Comparison of ENCODE assay signal across 7 mouse cellular contexts in genomic region chr6:28423767-28424695, GRCm38 (mm10). TPM values are rescaled to one million over a fixed set of nuclear protein-coding genes. Genes with fewer than 3 reads are reported as not detected.
A peak's percentile ranks its signal among the peaks of the same experiment; 100 is the strongest.
DNase-seq lines count a peak whose midpoint lies in the region; ATAC-seq lines count a peak whose summit lies in the region.

No protein-coding gene starts in this region.

- peak overlapping the region; percentile 93 for H3K9ac ChIP-seq in intestine, embryonic 14.5 days (ENCODE audit: low read length)
- H3K9ac ChIP-seq in limb, embryonic 11.5 days (ENCODE audit: low read length), result peak overlapping the region; percentile 88
- peak overlapping the region; percentile 95 for H3K9ac ChIP-seq in midbrain, embryonic 11.5 days (ENCODE audit: low read length)

- H3K4me2 ChIP-seq in intestine, embryonic 14.5 days (ENCODE audit: low read length), result peak overlapping the region; percentile 62
- peak overlapping the region; percentile 56 for H3K4me2 ChIP-seq in limb, embryonic 11.5 days (ENCODE audit: low read depth, severe bottlenecking)
- H3K4me2 ChIP-seq in midbrain, embryonic 11.5 days, result peak overlapping the region; percentile 73

- H3K36me3 ChIP-seq in intestine, embryonic 14.5 days (ENCODE audit: control insufficient read depth, insufficient read depth, low read length), result peaks cover 19% of the 10 kb centered on the region
- H3K36me3 ChIP-seq in limb, embryonic 11.5 days (ENCODE audit: control insufficient read depth, insufficient read depth, low read length), result no peaks in the 10 kb centered on the region
- peaks cover 3% of the 10 kb centered on the region; the same call in 1 of the 2 replicates for H3K36me3 ChIP-seq in midbrain, embryonic 11.5 days (ENCODE audit: control insufficient read depth, insufficient read depth, low read length)

- peak overlapping the region; percentile 97 for H3K4me3 ChIP-seq in intestine, embryonic 14.5 days (ENCODE audit: low read depth, low read length)
- H3K4me3 ChIP-seq in limb, embryonic 11.5 days (ENCODE audit: low read depth, low read length), result peak overlapping the region; percentile 96
- peak overlapping the region; percentile 92 for H3K4me3 ChIP-seq in midbrain, embryonic 11.5 days (ENCODE audit: low read depth, low read length)

- H3K4me1 ChIP-seq in intestine, embryonic 14.5 days (replicated peaks; ENCODE audit: control insufficient read depth, insufficient read depth, low read length), result peaks cover 30% of the 10 kb centered on the region
- peaks cover 9% of the 10 kb centered on the region for H3K4me1 ChIP-seq in limb, embryonic 11.5 days (ENCODE audit: control insufficient read depth, insufficient read depth, low read length)
- H3K4me1 ChIP-seq in midbrain, embryonic 11.5 days (ENCODE audit: control insufficient read depth, insufficient read depth, low read length), result peaks cover 27% of the 10 kb centered on the region

- peak; percentile 45 for ATAC-seq in intestine, embryonic 14.5 days (replicated peaks; ENCODE audit: low FRiP score, low TSS enrichment, low read depth)
- ATAC-seq in limb, embryonic 11.5 days (ENCODE audit: insufficient number of reproducible peaks, low FRiP score, low TSS enrichment, low read depth), result peak; percentile 33
- peak; percentile 67 for ATAC-seq in midbrain, embryonic 11.5 days (ENCODE audit: low FRiP score)

- WGBS in intestine, embryonic 14.5 days, result 8% methylated on average over 44 of the region's 46 CpGs
- WGBS in limb, embryonic 11.5 days, result 10% methylated on average over 43 of the region's 46 CpGs
- 11% methylated on average over 39 of the region's 46 CpGs for WGBS in midbrain, embryonic 11.5 days

- DNase-seq in adipocyte (ENCODE audit: low spot score), result peak; percentile 57
- peak; percentile 69 to 75 for DNase-seq in cerebellum, postnatal 14 days
- peak; percentile 45 to 57 for DNase-seq in frontal cortex, postnatal 36 days (ENCODE audit: low spot score in 2 of 2)
- peak; percentile 83 for DNase-seq in intestine, embryonic 14.5 days (ENCODE audit: low spot score)
- DNase-seq in limb, embryonic 11.5 days (ENCODE audit: low spot score), result peak; percentile 58
- peak; percentile 95 for DNase-seq in midbrain, embryonic 11.5 days (ENCODE audit: low spot score, missing footprints)
- peak; percentile 61 for DNase-seq in spleen, adult 12 weeks (ENCODE audit: low spot score)

- peak overlapping the region; percentile 81 for H3K27ac ChIP-seq in intestine, embryonic 14.5 days (ENCODE audit: low read depth)
- H3K27ac ChIP-seq in limb, embryonic 11.5 days (replicated peaks; ENCODE audit: low read depth, low read length), result peak overlapping the region; percentile 55; the same call in 1 of the 2 replicates
- H3K27ac ChIP-seq in midbrain, embryonic 11.5 days (ENCODE audit: low read depth, low read length), result peak overlapping the region; percentile 57

- no peaks in the 10 kb centered on the region for H3K27me3 ChIP-seq in intestine, embryonic 14.5 days (replicated peaks; ENCODE audit: control insufficient read depth, insufficient read depth, low read length)
- H3K27me3 ChIP-seq in limb, embryonic 11.5 days (ENCODE audit: control insufficient read depth, insufficient read depth, low read length), result no peaks in the 10 kb centered on the region
- H3K27me3 ChIP-seq in midbrain, embryonic 11.5 days (ENCODE audit: control insufficient read depth, insufficient read depth, low read length), result no peaks in the 10 kb centered on the region

- H3K9me3 ChIP-seq in intestine, embryonic 14.5 days (ENCODE audit: control insufficient read depth, low read length), result no peaks in the 10 kb centered on the region
- H3K9me3 ChIP-seq in limb, embryonic 11.5 days (ENCODE audit: control insufficient read depth, low read length), result no peaks in the 10 kb centered on the region
- H3K9me3 ChIP-seq in midbrain, embryonic 11.5 days (ENCODE audit: control insufficient read depth, low read length), result no peaks in the 10 kb centered on the region

RNA-seq across cellular contexts. Expression of gene Arf5, which starts 0.7 kb away (rescaled TPM):
- polyA plus RNA-seq in intestine, embryonic 14.5 days (2014; fragmentation: Nextera tagmentation; extraction: Ambion mirVana), result 276 and 284 TPM in 2 replicates
- polyA plus RNA-seq in limb, embryonic 11.5 days (2014; fragmentation: Nextera tagmentation; extraction: Ambion mirVana), result 302 and 320 TPM in 2 replicates
- 307 and 332 TPM in 2 replicates for polyA plus RNA-seq in midbrain, embryonic 11.5 days (2014; fragmentation: Nextera tagmentation; extraction: Ambion mirVana)

RNA-seq across cellular contexts. Expression of gene Fscn3, which starts 3.6 kb away (rescaled TPM):
- not detected in 2 replicates for polyA plus RNA-seq in intestine, embryonic 14.5 days (2014; fragmentation: Nextera tagmentation; extraction: Ambion mirVana)
- polyA plus RNA-seq in limb, embryonic 11.5 days (2014; fragmentation: Nextera tagmentation; extraction: Ambion mirVana), result not detected in 2 replicates
- polyA plus RNA-seq in midbrain, embryonic 11.5 days (2014; fragmentation: Nextera tagmentation; extraction: Ambion mirVana), result not detected in 2 replicates

RNA-seq across cellular contexts. Expression of gene Gcc1, which starts 4.2 kb away (rescaled TPM):
- 7.2 and 8.8 TPM in 2 replicates for polyA plus RNA-seq in intestine, embryonic 14.5 days (2014; fragmentation: Nextera tagmentation; extraction: Ambion mirVana)
- 7.3 and 8.0 TPM in 2 replicates for polyA plus RNA-seq in limb, embryonic 11.5 days (2014; fragmentation: Nextera tagmentation; extraction: Ambion mirVana)
- 8.2 and 8.9 TPM in 2 replicates for polyA plus RNA-seq in midbrain, embryonic 11.5 days (2014; fragmentation: Nextera tagmentation; extraction: Ambion mirVana)

RNA-seq across cellular contexts. Expression of gene Pax4, which starts 25.1 kb away (rescaled TPM):
- 0.36 and 3.3 TPM in 2 replicates for polyA plus RNA-seq in intestine, embryonic 14.5 days (2014; fragmentation: Nextera tagmentation; extraction: Ambion mirVana)
- polyA plus RNA-seq in limb, embryonic 11.5 days (2014; fragmentation: Nextera tagmentation; extraction: Ambion mirVana), result not detected in 2 replicates
- not detected in 2 replicates for polyA plus RNA-seq in midbrain, embryonic 11.5 days (2014; fragmentation: Nextera tagmentation; extraction: Ambion mirVana)

RNA-seq across cellular contexts. Expression of gene Zfp800, which starts 26.2 kb away (rescaled TPM):
- 22.7 and 26.8 TPM in 2 replicates for polyA plus RNA-seq in intestine, embryonic 14.5 days (2014; fragmentation: Nextera tagmentation; extraction: Ambion mirVana)
- 12.5 and 14.6 TPM in 2 replicates for polyA plus RNA-seq in limb, embryonic 11.5 days (2014; fragmentation: Nextera tagmentation; extraction: Ambion mirVana)
- 33.0 and 33.5 TPM in 2 replicates for polyA plus RNA-seq in midbrain, embryonic 11.5 days (2014; fragmentation: Nextera tagmentation; extraction: Ambion mirVana)

Comparison
In these comparisons a context has a peak if more than half of its experiments do, and no peak if none do; other contexts are left out.
1. Peak in every context shown above with its lines: DNase-seq, ATAC-seq, H3K4me3 ChIP-seq and H3K27ac ChIP-seq.